Mouse (Mus musculus) heart, adult 9 months (tissue): ENCODE data around the gene Nr1h2.

Experiments
- DNase-seq, 2 experiments: peaks; one replicate each; pipeline ENCODE4 v3.0.0; 2022; ENCODE audit warnings: low spot score in 2 of 2

Gene Nr1h2

GRCm38 (mm10) chr7:44553826-44554225 is at the start of gene Nr1h2:
TSS of gene Nr1h2 (minus strand) at chr7:44553951.
- DNase-seq: peak; percentile 94 to 96

GRCm38 (mm10) chr7:44603186-44603855 is 49.6 kb upstream of the Nr1h2 start:
- no peak for DNase-seq

- no peak for DNase-seq
Measured at GRCm38 (mm10) chr7:44602443-44602842, 48.7 kb upstream of the Nr1h2 start.

- no peak for DNase-seq
Measured at GRCm38 (mm10) chr7:44601646-44602045, 47.9 kb upstream of the Nr1h2 start.

DNA sequence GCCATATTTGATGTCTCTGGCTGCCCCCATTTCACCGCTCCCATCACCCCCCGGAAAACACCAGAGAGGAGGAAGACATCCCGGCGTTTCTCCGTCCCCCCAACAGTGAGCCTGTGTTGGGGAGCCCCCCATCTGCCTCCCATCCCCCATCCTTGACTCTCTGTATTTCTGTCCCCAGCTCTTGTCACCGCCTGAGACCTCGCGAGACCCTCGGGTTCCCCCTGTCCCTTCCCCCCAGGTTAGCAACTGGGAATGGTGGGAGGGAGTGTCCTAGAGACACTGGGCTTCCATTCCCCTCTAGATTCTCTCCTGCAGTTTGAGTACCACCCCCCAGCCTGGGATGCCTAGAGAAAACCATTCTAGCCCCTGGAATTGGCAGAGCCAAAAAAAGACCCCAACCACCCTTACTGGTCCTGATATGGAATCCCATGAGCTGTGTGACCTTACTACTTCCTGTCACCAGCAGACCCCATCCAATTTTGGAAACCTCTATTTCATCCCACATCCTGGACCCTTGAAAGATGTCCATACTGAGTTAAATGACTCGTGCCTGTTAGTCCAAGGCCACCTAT is 47.0 kb upstream of the Nr1h2 start:
- no peak for DNase-seq

- no peak for DNase-seq
Measured at GRCm38 (mm10) chr7:44598336-44598735, 44.6 kb upstream of the Nr1h2 start.

DNA sequence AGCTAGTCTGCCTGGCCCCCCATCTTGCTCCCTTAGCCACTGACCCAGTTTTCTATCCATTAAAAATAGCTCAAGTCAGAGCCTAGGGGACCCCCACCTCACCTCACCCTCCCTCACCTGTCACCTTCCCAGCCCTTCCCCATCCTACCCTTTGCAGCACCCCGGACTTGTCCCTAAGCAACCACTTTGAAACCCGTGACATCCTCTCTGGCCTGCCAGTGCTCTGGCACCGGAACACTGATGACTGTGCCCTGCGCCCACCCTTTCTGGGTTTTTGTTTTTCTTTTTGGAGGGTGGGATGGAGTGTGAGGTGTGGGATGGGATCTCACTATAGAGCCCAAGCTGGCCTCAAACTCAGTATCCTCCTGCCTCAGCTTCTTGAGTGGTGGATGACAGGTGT is 43.9 kb upstream of the Nr1h2 start:
- DNase-seq: no peak

GRCm38 (mm10) chr7:44596996-44597538 is 43.3 kb upstream of the Nr1h2 start:
- no peak for DNase-seq

DNA sequence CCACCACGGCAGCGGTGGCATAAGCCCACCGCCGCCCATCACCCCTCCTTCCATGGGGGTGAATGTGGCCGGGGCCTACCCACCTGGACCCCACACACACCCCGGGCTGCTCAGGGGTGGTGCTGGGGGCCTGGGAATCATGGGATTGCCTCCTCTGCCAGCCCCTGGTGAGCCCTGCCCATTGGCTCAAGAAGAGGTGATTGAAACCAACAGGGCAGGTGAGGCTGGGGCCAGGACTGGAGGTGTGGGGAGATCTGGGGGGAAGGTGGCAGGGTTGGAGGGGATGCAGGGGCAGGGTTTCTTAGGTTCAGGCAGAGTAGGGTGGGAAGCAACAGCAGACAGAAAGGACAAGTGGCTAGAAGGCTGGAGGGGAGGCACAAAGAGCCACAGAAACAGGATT is 42.3 kb upstream of the Nr1h2 start:
- no peak for DNase-seq

DNA sequence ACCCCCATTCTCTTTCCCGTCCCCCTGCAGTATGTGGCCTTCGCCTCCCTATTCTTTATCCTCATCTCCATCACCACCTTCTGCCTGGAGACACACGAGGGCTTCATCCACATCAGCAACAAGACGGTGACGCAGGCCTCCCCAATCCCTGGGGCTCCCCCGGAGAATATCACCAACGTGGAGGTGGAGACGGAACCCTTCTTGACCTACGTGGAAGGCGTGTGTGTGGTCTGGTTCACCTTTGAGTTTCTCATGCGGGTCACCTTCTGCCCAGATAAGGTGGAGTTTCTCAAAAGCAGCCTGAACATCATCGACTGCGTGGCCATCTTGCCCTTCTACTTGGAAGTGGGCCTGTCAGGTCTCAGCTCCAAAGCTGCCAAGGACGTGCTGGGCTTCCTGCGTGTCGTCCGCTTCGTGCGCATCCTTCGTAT is 41.4 kb upstream of the Nr1h2 start:
- DNase-seq: no peak

GRCm38 (mm10) chr7:44594291-44594690 is 40.5 kb upstream of the Nr1h2 start:
- no peak for DNase-seq

DNA sequence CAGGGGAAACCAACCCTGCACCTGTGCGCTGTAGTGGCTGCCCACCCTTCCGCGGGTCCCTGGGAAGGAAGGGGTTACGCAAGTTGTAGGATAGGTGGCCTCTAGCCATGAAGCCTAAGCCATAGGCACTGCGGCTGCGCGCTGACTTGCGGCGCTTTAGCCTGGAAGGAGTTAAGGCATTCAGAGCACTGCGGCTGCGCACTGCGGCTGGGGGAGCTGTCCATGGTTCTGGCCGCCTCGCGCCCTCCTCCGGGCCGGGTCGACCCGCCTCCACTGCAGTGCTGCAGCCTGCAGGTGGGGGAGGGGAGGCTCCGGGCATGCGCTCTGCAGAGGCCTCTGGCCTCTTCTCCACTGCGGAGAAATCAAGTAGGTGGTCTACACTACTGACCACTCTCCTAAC is 40.0 kb upstream of the Nr1h2 start:
- peak; percentile 36 to 59 for DNase-seq

GRCm38 (mm10) chr7:44593051-44593450 is 39.3 kb upstream of the Nr1h2 start:
- DNase-seq: no peak

GRCm38 (mm10) chr7:44591348-44592116 is 37.8 kb upstream of the Nr1h2 start:
- no peak for DNase-seq

GRCm38 (mm10) chr7:44590402-44591347 is 36.9 kb upstream of the Nr1h2 start, which contains the start of gene Kcnc3:
TSS of gene Kcnc3 (plus strand) at chr7:44590664.
- DNase-seq: peak; percentile 76 to 81

GRCm38 (mm10) chr7:44589946-44590345 is 36.2 kb upstream of the Nr1h2 start:
- no peak for DNase-seq

GRCm38 (mm10) chr7:44589149-44589548 is 35.4 kb upstream of the Nr1h2 start:
- peak; percentile 48 to 65 for DNase-seq

GRCm38 (mm10) chr7:44588338-44588737 is 34.6 kb upstream of the Nr1h2 start:
- DNase-seq: no peak

DNA sequence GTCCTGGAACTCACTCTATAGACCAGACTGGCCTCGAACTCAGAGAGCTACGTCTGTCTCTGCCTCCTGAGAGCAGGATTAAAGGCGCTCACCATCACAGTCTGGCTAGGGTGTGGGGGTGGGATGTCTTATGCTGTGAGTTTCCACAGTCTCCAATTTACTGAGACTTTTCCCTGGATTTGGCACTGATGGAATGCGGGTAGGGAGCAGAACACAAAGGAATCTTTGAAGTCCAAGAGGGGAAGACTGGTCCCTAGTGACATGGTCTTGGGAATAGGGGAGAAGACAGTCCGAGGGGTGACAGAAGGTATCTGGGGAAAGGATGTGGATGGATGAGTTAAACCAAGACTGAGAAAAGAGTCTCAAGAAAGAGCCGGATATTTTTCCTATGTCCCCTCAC is 33.9 kb upstream of the Nr1h2 start:
- no peak for DNase-seq

GRCm38 (mm10) chr7:44586930-44587329 is 33.2 kb upstream of the Nr1h2 start:
- DNase-seq: peak in 1 of 2 experiments; percentile 23

DNA sequence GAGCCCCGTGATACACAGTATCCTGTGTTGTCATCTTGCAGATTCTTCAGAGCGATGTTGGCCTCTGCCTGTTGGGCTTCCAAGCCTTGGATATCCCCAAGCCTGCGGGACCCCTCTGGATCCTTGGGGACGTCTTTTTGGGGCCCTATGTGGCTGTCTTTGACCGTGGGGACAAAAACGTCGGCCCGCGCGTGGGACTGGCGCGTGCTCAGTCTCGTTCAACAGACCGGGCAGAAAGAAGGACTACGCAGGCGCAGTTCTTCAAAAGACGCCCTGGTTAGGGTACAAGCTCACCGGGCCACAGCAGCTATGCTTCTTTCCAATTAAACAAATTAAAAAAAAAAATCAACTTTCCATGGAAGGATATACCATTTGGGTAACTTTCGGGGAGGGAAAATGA is 32.8 kb upstream of the Nr1h2 start:
- no peak for DNase-seq
